Comparison of ENCODE assay signal across 28 mouse cellular contexts in genomic region chr1:132113098-132113497, GRCm38 (mm10). TPM values are rescaled to one million over a fixed set of nuclear protein-coding genes. Genes with fewer than 3 reads are reported as not detected.
DNase-seq lines count a peak whose midpoint lies in the region; ATAC-seq and TF ChIP-seq lines count a peak whose summit lies in the region.
"Had no signal": no experiment of that assay in that cellular context is flagged by ENCODE, and none has a peak within 500 bp of the region (broad histone marks: within the 10 kb centered on the region; RNA-seq: fewer than 3 reads in every experiment).

No protein-coding gene starts in this region.

- no peak overlapping the region for H3K27ac ChIP-seq in kidney, postnatal 0 days
- peak overlapping the region; percentile 81; the same call in 1 of the 2 replicates for H3K27ac ChIP-seq in small intestine, adult 2 months (ENCODE audit: insufficient read depth, low read depth, low read length)
- H3K27ac ChIP-seq: embryonic facial prominence, embryonic 10.5 days; embryonic facial prominence, embryonic 13.5 days; forebrain, embryonic 12.5 days; forebrain, embryonic 15.5 days; heart, embryonic 15.5 days; hindbrain, embryonic 14.5 days; hindbrain, postnatal 0 days had no signal

- 0 out of 2 replicates have a peak, but pooled peaks cover 3% of the 10 kb centered on the region for H3K36me3 ChIP-seq in kidney, postnatal 0 days (ENCODE audit: insufficient read depth, low read length)
- H3K36me3 ChIP-seq in C2C12 (ENCODE audit: control insufficient read depth, insufficient read depth): peaks cover 44% of the 10 kb centered on the region
- H3K36me3 ChIP-seq in small intestine, adult 2 months (ENCODE audit: control insufficient read depth, insufficient read depth, low read length): peaks cover 35% of the 10 kb centered on the region
- H3K36me3 ChIP-seq: embryonic facial prominence, embryonic 10.5 days; embryonic facial prominence, embryonic 13.5 days; forebrain, embryonic 12.5 days; forebrain, embryonic 15.5 days; G1E; heart, embryonic 12.5 days; heart, embryonic 15.5 days had no signal

- no peak for TF ChIP-seq POLR2A in small intestine, adult 2 months (IDR thresholded peaks at IDR 0.05; ENCODE audit: low read depth, low read length)

- no peak overlapping the region for H3K4me3 ChIP-seq in kidney, postnatal 0 days (replicated peaks; ENCODE audit: low read depth, low read length)
- H3K4me3 ChIP-seq in C2C12 (ENCODE audit: insufficient read depth, poor library complexity, severe bottlenecking): no peak overlapping the region
- H3K4me3 ChIP-seq in small intestine, adult 2 months (ENCODE audit: low read depth, low read length): no peak overlapping the region
- H3K4me3 ChIP-seq: embryonic facial prominence, embryonic 10.5 days; embryonic facial prominence, embryonic 13.5 days; erythroblast, embryonic 14.5 days; forebrain, embryonic 12.5 days; forebrain, embryonic 15.5 days; heart, embryonic 12.5 days; heart, embryonic 15.5 days had no signal

- H3K9ac ChIP-seq in kidney, postnatal 0 days (ENCODE audit: low read depth, low read length): no peak overlapping the region
- H3K9ac ChIP-seq: embryonic facial prominence, embryonic 13.5 days; forebrain, embryonic 12.5 days; forebrain, embryonic 15.5 days; heart, embryonic 12.5 days; heart, embryonic 15.5 days; hindbrain, embryonic 14.5 days had no signal

- no peaks in the 10 kb centered on the region for H3K79me3 ChIP-seq in C2C12 (ENCODE audit: low read depth)

- H3K9me3 ChIP-seq in kidney, postnatal 0 days (replicated peaks; ENCODE audit: low read length): no peaks in the 10 kb centered on the region
- H3K9me3 ChIP-seq: embryonic facial prominence, embryonic 10.5 days; embryonic facial prominence, embryonic 13.5 days; forebrain, embryonic 12.5 days; forebrain, embryonic 15.5 days; G1E; heart, embryonic 12.5 days; heart, embryonic 15.5 days had no signal

- 45% methylated on average over 3 of the region's 3 CpGs for WGBS in kidney, postnatal 0 days
- 17% methylated on average over 3 of the region's 3 CpGs for WGBS in small intestine, adult 2 months

- 0 out of 2 replicates have a peak, but pooled peaks have one; percentile 16 for ATAC-seq in kidney, postnatal 0 days (replicated peaks; ENCODE audit: low FRiP score, low read depth)
- ATAC-seq: forebrain, embryonic 15.5 days; hindbrain, postnatal 0 days; inflammation-experienced regulatory T-cells, adult 6 months had no signal

- no peaks in the 10 kb centered on the region for H3K27me3 ChIP-seq in kidney, postnatal 0 days (ENCODE audit: insufficient read depth, low read length)
- no peaks in the 10 kb centered on the region for H3K27me3 ChIP-seq in C2C12 (ENCODE audit: control insufficient read depth, insufficient read depth, insufficient read length)
- H3K27me3 ChIP-seq in small intestine, adult 2 months (ENCODE audit: control insufficient read depth, insufficient read depth, low read length): no peaks in the 10 kb centered on the region
- H3K27me3 ChIP-seq: embryonic facial prominence, embryonic 13.5 days; forebrain, embryonic 12.5 days; forebrain, embryonic 15.5 days; heart, embryonic 12.5 days had no signal

- no peaks in the 10 kb centered on the region for H3K4me1 ChIP-seq in kidney, postnatal 0 days (replicated peaks; ENCODE audit: insufficient read depth, low read length)
- H3K4me1 ChIP-seq in small intestine, adult 2 months (ENCODE audit: control insufficient read depth, insufficient read depth, insufficient read length, low read length): peaks cover 17% of the 10 kb centered on the region; the same call in 1 of the 2 replicates
- H3K4me1 ChIP-seq: heart, embryonic 12.5 days had no signal

- H3ac ChIP-seq in C2C12 (ENCODE audit: control insufficient read depth, insufficient read length, low read depth): no peak overlapping the region

- no peak overlapping the region for H3K4me2 ChIP-seq in kidney, postnatal 0 days (ENCODE audit: low read length)
- H3K4me2 ChIP-seq: embryonic facial prominence, embryonic 13.5 days; forebrain, embryonic 12.5 days; forebrain, embryonic 15.5 days; heart, embryonic 12.5 days; heart, embryonic 15.5 days; hindbrain, embryonic 14.5 days had no signal

- no peak for TF ChIP-seq CTCF in kidney, postnatal 0 days (IDR thresholded peaks at IDR 0.05; ENCODE audit: low read depth)
- no peak for TF ChIP-seq CTCF in C2C12 (IDR thresholded peaks at IDR 0.05; ENCODE audit: control insufficient read depth, insufficient read depth, insufficient read length)
- TF ChIP-seq CTCF in small intestine, adult 2 months (IDR thresholded peaks at IDR 0.05; ENCODE audit: extremely low read depth, insufficient read length, insufficient replicate concordance, low read depth, low read length): no peak; the same call in 1 of the 2 replicates

- no peak for DNase-seq in kidney, postnatal 0 days (ENCODE audit: low spot score)
- no peak for DNase-seq in kidney, adult 8-10 months
- peak; percentile 63 for DNase-seq in NIH3T3 (ENCODE audit: low read depth)
- DNase-seq in testis, postnatal 14 days (ENCODE audit: low spot score): no peak
- no peak for DNase-seq in embryo, embryonic 10.5 days (ENCODE audit: low spot score)
- DNase-seq: adrenal gland, postnatal 10 days; cerebellum, adult 11 months; cerebellum, adult 2 months; cerebellum, adult 9-11 months; cerebellum, postnatal 25 days; embryo, embryonic 11 days; gastrocnemius, postnatal 25 days; heart, adult 18-20 months; heart, postnatal 10 days; heart, postnatal 36 days had no signal

- no peaks in the 10 kb centered on the region for H3K79me2 ChIP-seq in C2C12 (ENCODE audit: control insufficient read depth, insufficient read depth)

TF ChIP-seq in C2C12, 6 proteins besides CTCF, POLR2A, EP300 and RAD21:
- TF ChIP-seq MAX (IDR thresholded peaks at IDR 0.05) (no peak), USF1 (IDR thresholded peaks at IDR 0.05; ENCODE audit: low read depth) (peak; percentile 50)

RNA-seq across cellular contexts. Expression of gene Cdk18, which starts 26.4 kb away (rescaled TPM):
- polyA plus RNA-seq in kidney, postnatal 0 days (2015; fragmentation: Nextera tagmentation; extraction: Ambion mirVana): 10.3 and 11.7 TPM in 2 replicates
- 40.2 TPM for polyA plus RNA-seq in C2C12 (2012; fragmentation: generic; extraction: Trizol)
- 84.2 and 133 TPM in 2 replicates for polyA plus RNA-seq in small intestine, adult 2 months (2012; rRNA removed)
- polyA plus RNA-seq: erythroblast, embryonic 14.5 days; inflammation-experienced regulatory T-cells, adult 6 months had no signal

RNA-seq across cellular contexts. Expression of gene Mfsd4a, which starts 45.2 kb away (rescaled TPM):
- polyA plus RNA-seq in kidney, postnatal 0 days (2015; fragmentation: Nextera tagmentation; extraction: Ambion mirVana): 25.1 and 27.3 TPM in 2 replicates
- polyA plus RNA-seq in C2C12 (2012; fragmentation: generic; extraction: Trizol): 7.8 TPM
- polyA plus RNA-seq in small intestine, adult 2 months (2012; rRNA removed): 14.0 and 28.0 TPM in 2 replicates
- polyA plus RNA-seq: erythroblast, embryonic 14.5 days; G1E had no signal
